Mouse (Mus musculus) left cerebral cortex, postnatal 25 days (tissue): Measurements from ENCODE around the gene Nfxl1. TPM values are rescaled to one million over a fixed set of nuclear protein-coding genes. Genes with fewer than 3 reads are reported as not detected.
"Not testable (repeated sequence)": the region's sequence is repeated elsewhere in the genome, so short reads cannot be mapped to it uniquely, and the experiment has no call there.

Experiments used
- DNase-seq, 2 experiments: peaks; one replicate each; pipeline ENCODE4 v3.0.0; 2022; ENCODE audit warnings: low spot score in 2 of 2, mixed read lengths in 1 of 2
- intact Hi-C: fragments of 180-260 bp; cut with DNase I; formaldehyde crosslinking; loops from one replicate; pipeline ENCODE4 v1.15.1; 2025
- total RNA-seq, 2 experiments: library from RNA; stranded (reverse); gene quantifications; 2 replicates each; pipeline ENCODE4 v1.2.3; 2021

Nfxl1 gene
- total RNA-seq: 10 to 100 TPM; 16.0 to 18.0 TPM

- intact Hi-C loops: loop anchor here (2.0 to 5.0 kb wide), 2 partner anchors 199 to 357 kb away; no protein-coding TSS in a partner anchor
- DNase-seq: peak; percentile 95 to 98
Measured at GRCm38 (mm10) chr5:72559544-72560049, at the start of gene Nfxl1. Gene Nfxl1 (minus strand): TSS chr5:72559684.

GRCm38 (mm10) chr5:72603138-72603537 is 43.7 kb upstream of the Nfxl1 start:
- no peak for DNase-seq
- intact Hi-C loops: no loop called here

- DNase-seq: peak in 1 of 2 experiments; percentile 9
- intact Hi-C loops: no loop called here
Measured at GRCm38 (mm10) chr5:72601006-72601405, 41.5 kb upstream of the Nfxl1 start.

- intact Hi-C loops: loop anchor here (5.0 kb wide), 1 partner anchor 420 kb away; the partner anchor contains the start of gene Slc10a4
- DNase-seq: no peak
Measured at GRCm38 (mm10) chr5:72587192-72587681, 27.8 kb upstream of the Nfxl1 start, which contains the start of gene Gm5868. Gene Gm5868 (minus strand): TSS chr5:72587551.

DNA sequence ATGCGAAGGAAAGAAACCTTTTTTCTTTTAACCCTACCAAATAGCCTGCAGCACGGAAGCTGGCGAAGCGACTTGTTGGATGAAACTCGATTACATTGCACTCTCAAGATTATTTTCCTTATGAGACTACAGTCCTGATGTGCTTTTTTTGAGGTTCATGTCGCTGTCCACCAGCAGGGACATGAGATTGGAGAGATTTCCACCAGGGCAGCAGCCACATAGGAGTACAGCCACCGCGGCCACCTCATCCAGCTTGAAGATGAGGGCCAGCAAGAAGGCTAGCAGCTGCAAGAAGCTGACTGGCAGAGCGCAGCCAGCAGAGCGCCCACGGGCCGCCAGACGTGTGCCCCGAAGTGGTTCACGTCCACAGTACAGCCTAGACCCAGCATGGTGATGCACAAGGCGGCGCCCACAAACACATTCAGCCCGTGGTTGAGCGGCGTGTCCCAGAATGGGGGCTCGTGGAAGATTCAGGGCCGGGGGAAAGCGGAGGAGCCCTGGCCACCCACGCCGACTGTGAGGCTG is 27.2 kb upstream of the Nfxl1 start:
- intact Hi-C loops: loop anchor here (5.0 kb wide), 1 partner anchor 421 kb away; the partner anchor contains the start of gene Slc10a4
- not testable (repeated sequence) for DNase-seq

DNA sequence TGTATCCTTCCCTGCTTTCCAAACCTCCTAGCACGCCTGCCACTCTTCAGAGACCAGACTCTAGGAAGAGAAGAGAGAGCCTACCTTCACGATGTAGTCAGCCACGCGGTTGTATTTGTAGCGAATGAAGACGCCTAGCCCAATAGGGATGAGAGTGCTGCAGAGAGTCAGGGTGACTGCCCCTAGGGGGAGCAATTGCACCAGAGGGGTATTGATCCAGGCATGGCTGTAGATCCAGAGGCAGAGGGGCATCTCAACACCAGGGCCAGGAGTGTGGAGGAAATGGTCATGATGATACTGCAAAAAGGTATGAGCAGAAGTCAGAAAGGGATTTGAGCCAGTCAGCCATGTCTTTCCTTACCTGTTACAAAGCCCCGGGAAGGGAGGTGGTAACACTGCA is 26.6 kb upstream of the Nfxl1 start:
- not testable (repeated sequence) for DNase-seq
- intact Hi-C loops: loop anchor here (5.0 kb wide), 1 partner anchor 421 kb away; the partner anchor contains the start of gene Slc10a4

- DNase-seq, intact Hi-C loops: not testable (repeated sequence)
Measured at GRCm38 (mm10) chr5:72580970-72581332, 21.5 kb upstream of the Nfxl1 start, which contains the start of gene Zar1. Gene Zar1 (minus strand): TSS chr5:72581254.

DNA sequence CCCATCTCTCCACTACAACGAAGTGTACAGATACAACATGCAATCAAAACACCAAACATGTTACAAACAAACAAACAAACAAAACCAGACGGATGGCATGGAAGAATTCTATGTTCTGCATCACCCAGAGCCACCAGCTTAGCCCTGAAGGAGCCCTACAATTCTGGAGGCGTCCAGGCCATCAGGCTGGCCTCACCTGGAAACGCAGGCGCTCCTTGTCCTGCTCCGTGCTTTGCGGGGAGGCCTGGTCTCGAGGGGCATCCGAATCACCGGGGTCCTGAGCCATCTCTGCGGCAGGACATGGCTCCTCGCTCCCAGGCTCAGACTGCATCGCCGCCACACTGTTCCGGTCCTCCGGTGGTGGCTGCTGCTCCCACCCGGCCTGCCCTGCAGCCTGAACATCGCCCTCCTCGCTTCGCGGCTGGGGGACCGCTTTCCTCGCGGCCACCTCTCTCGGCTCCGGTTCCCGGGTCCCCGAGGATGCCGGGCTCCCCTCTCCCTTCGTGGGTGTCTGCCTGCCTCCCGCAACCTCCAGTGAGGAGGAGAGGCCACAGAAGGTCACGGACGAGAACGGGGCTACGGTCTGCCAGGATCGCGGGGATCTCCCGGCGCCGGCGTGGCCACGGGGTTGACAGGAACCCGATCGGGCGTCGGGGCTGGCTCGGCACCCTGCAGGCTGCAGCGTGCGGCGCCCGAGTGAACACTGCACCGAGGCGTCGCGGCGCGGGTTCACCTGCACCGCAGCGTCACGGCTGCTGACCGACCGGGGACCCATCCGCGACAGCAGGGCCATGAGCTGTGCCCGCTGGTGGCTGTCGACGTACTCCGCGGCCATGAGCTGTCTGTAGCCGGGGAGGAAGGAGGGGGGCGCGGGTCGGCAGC is 20.8 kb upstream of the Nfxl1 start:
- DNase-seq, intact Hi-C loops: not testable (repeated sequence)

GRCm38 (mm10) chr5:72579599-72579998 is 20.1 kb upstream of the Nfxl1 start:
- intact Hi-C loops: loop anchor here (5.0 kb wide), 1 partner anchor 438 kb away; no protein-coding TSS in a partner anchor
- not testable (repeated sequence) for DNase-seq

GRCm38 (mm10) chr5:72565621-72566020 is 6.1 kb upstream of the Nfxl1 start:
- no peak for DNase-seq
- intact Hi-C loops: no loop called here

DNA sequence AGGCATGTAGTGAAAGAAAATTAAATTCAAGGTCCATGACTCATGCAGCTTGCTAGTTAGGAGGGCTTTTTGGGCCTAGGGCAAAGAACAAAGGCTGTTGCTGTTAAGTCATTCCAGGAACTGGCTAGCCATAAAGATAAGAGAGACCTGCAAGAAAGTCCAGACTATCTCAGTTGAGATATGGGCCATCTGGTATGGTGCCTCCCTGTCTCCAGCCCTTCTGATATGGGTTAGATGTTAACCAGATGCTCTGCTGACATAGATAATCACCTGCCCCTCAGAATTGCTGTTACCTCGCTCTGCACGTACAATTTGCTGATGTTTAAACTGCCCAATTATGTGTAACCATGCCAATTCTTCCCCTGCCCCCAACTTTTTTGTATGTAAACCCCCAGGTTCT is 3.7 kb upstream of the Nfxl1 start:
- intact Hi-C loops: not testable (repeated sequence)

GRCm38 (mm10) chr5:72560976-72561628 is 1.6 kb upstream of the Nfxl1 start:
- intact Hi-C loops: no loop called here
- no peak for DNase-seq

More for the DNA sequence above, 3.7 kb upstream of the Nfxl1 start:
- not testable (repeated sequence) for DNase-seq

DNA sequence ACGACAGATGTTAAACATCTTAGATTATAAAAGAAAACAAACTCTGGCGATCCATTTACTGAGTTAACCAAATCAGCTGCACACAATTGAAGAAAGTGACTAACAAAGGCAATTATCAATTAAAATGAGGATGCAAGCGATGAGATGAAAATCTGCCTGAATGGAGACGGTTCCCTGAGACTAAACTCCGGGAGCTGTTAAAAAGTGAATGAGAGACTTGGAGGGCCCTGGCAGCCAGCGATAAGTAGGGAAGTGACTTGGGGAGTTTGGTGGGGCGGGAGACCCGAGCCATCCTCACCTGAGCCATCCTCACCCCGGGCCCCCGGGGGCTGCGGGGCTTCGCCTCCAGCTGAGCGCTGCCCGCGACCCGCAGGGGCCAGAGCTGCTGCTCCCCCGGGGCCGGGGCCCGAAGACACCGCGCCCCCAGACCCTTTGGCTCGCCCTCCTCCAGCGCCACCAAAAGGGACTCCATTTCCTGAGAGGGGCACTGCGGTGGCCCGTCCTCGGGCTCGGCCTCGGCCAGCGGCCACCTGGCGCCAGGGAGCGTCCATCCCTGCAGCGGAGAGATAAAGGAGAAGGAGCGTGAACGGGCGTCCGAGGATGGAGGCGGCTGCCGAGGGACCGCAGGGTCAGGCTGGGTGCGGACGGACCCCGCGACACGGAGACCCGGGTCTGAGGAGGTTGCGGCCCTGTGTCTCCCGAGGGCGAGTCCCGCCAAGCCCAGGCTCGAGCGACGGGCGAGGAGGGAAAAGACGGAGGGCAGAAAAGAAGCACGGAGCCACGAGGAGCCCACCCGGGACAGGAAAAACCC is 563 bp downstream of the Nfxl1 start:
- DNase-seq: no peak
- intact Hi-C loops: loop anchor here (2.0 to 5.0 kb wide), 2 partner anchors 200 to 357 kb away; no protein-coding TSS in a partner anchor

DNA sequence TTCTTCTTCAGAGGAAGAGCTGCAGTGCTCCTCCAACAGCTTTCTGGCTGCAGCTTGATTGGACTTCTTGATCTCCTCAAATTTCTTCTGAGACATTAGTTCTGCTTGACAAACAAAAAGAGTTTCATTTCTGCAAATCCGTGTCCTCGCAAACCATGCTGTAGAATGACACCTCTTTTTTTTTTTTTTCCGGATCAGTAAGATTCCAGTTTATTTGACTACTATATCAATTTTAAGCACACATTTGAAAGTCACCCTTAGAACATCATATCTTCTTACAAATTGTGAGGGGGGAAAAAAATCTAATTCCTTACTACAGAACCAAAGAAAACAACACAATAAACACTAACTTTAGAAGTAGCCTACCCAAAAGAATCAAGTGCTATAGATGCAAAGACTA is 3.2 kb downstream of the Nfxl1 start:
- intact Hi-C loops: loop anchor here (5.0 kb wide), 1 partner anchor 354 kb away; no protein-coding TSS in a partner anchor
- no peak for DNase-seq

DNA sequence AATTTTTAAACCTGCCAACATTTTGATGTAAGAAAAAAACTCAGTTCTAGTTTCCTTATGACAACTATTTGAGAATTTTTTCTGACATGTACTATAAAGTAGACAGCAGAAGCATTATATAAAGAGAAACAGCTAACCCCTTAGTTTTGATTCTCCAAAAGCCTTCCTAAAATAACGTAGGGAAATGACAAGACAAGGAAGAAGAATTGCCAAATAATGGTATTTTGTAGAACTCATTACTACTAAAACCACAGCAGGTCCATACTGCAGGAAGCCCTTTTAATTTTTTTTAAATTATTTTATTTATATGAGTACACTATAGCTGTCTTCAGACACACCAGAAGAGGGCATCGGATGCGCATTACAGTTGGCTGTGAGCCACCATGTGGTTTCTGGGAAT is 8.3 kb downstream of the Nfxl1 start:
- DNase-seq: no peak
- intact Hi-C loops: no loop called here

GRCm38 (mm10) chr5:72528896-72529295 is 30.6 kb downstream of the Nfxl1 start:
- intact Hi-C loops: no loop called here
- no peak for DNase-seq

DNA sequence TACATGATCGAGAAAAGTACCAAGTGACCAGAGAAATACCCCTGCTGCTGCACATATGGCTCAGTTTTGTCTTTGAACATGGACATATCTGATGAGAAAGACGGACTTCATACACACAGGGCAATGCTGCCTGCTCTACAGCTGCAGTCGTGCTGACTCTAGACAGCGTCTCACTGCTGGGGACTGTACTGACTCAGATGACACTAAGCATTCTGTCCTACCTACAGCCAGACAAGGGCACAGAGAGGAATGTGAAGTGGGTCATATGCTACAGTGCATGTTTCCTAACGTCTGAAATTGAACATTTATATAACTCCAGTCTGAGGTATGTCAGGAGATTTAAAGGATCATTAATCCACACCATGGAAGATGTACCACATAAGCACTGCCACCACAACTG is 45.7 kb downstream of the Nfxl1 start:
- no peak for DNase-seq
- intact Hi-C loops: no loop called here

GRCm38 (mm10) chr5:72505740-72506139 is 53.7 kb downstream of the Nfxl1 start:
- intact Hi-C loops: loop anchor here (2.0 kb wide), 1 partner anchor 155 kb away; no protein-coding TSS in a partner anchor
- peak; percentile 23 to 72 for DNase-seq
